Mouse (Mus musculus) effector memory CD4-positive, alpha-beta T cell, adult 7 months (primary cell): Measurements from ENCODE around the gene Atp2a3. TPM values are rescaled to one million over a fixed set of nuclear protein-coding genes. Genes with fewer than 3 reads are reported as not detected.

Experiments
- polyA plus RNA-seq: library from polyadenylated mRNA; unstranded; fragments of 100-300 nt; shearing (Covaris generic); gene quantifications from one replicate; pipeline ENCODE4 v1.2.1, GENCODE M21; 2017

The Atp2a3 gene
- polyA plus RNA-seq = 262 TPM

DNA sequence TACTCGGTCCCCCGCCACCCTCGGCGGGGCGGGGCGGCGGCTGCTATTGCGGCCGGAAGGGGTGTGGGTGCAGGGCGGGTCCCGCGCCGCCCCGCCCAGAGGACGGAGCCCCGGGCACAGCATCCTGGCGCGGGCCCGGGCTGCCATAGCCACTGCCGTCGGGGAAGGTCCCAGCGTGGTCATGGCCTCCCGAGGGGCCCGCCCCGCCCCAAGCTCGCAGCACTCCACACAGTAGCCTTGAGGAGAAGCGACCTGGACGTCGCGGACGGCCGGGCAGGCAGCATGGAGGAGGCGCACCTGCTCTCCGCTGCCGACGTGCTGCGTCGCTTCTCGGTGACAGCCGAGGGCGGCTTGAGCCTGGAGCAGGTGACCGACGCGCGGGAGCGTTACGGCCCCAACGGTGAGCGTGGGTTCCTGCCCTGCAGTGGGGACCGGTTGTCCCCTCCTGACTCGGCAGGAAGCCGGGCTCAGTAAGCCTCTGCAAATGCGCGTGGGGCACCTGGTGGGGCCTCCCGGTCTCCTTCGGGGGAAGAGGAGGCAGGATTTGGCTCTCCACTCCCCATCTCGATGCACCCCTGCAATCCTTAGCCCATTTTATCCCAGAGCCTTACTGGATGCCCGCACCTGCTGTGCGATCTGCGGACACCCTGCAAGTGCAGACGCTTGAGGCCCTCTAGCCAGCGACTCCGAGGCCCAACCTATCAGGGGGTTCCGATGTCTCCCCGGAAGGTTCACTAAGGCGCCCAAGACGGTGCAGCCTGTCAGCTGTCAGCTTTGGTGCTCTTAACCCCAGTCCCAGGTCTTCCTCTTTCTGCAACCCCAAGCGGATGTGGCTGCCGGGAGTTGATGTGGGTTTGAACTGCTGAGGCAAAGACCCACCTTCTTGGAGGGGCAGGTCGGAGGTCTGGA, at the start of gene Atp2a3:
Atp2a3 (plus strand) TSS at position 98 of the 909 bp plus-strand sequence.

GRCm38 (mm10) chr11:72998771-72999170, 37.8 kb downstream of the Atp2a3 start, which contains the start of gene P2rx1:
Gene P2rx1 (plus strand): TSS chr11:72999103.

DNA sequence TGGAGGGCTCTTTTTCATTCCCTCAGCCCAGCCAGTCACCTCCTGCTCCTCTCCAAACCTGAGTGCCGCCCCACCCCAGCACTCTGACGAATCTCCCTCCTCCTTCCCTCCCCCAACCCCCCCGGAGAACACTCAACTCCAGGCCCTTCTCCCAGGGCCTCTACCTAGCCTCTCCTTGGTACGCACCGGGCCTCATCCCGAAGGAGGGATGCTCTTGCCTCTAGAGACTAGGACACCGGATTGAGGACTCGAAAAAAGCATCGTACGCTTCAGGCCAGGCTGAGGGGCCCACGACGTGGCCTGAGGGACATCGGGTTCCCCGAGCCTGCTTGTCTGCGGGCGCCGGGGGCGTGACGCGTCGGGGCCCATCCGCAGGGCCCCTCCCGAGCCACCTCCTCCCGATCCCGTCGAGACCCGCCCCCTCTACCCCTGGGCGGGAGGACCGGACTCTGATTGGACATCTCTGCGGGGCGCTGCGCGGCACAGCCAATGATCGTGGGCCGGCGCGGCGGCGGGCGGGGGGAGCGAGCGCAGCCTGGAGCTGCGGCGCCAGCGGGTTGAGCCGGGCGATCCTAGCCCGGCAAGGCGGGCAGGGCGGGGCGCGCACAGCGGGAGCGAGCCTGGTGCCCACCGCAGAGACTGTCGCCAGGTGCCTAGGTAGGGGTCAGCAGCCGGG, 57.6 kb downstream of the Atp2a3 start, which contains the start of gene Camkk1:
Camkk1 (plus strand) TSS at position 538 of the 676 bp plus-strand sequence.

Other genes starting within 250 kb of the Atp2a3 start
- gene Cyb5d2, start 165.0 kb upstream of the Atp2a3 start, polyA plus RNA-seq = 6.1 TPM
- 20.7 TPM for gene Zzef1, start 164.9 kb upstream of the Atp2a3 start, polyA plus RNA-seq
- not detected for gene P2rx1, start 37.9 kb downstream of the Atp2a3 start, polyA plus RNA-seq
- gene Camkk1, start 57.8 kb downstream of the Atp2a3 start, polyA plus RNA-seq = 2.0 TPM
- gene Ncbp3, start 86.6 kb downstream of the Atp2a3 start, polyA plus RNA-seq = 7.0 TPM
- 0.59 TPM for gene Itgae, start 129.4 kb downstream of the Atp2a3 start, polyA plus RNA-seq
- 2.2 TPM for gene Haspin, start 177.1 kb downstream of the Atp2a3 start, polyA plus RNA-seq
- not detected for gene P2rx5, start 199.3 kb downstream of the Atp2a3 start, polyA plus RNA-seq
- gene Emc6, start 215.9 kb downstream of the Atp2a3 start, polyA plus RNA-seq = 95.4 TPM
- 12.4 TPM for gene Tax1bp3, start 215.9 kb downstream of the Atp2a3 start, polyA plus RNA-seq
- 8.6 TPM for gene Ctns, start 237.9 kb downstream of the Atp2a3 start, polyA plus RNA-seq
- gene Shpk, start 238.3 kb downstream of the Atp2a3 start, polyA plus RNA-seq = 6.2 TPM